Mouse (Mus musculus) liver, adult 2 months (tissue): ENCODE data around the gene Ankrd6. TPM values are rescaled to one million over a fixed set of nuclear protein-coding genes. Genes with fewer than 3 reads are reported as not detected.

ENCODE experiments used
- DNase-seq: peaks from one replicate; pipeline ENCODE4 v3.0.0-alpha.2; 2011; ENCODE audit warnings: low read depth, low spot score; ENCODE audit errors: extremely low read depth
- H3K27ac ChIP-seq: fragments of 200-500 bp; replicated peaks from 2 replicates; pipeline ENCODE4 v1.5.1; 2012; ENCODE audit warnings: low read depth, mild to moderate bottlenecking, control low read depth, inconsistent platforms, low read length; ENCODE audit not compliant: insufficient read depth
- H3K27me3 ChIP-seq: fragments of 200-500 bp; 2 replicates; pipeline ENCODE4 v1.6.1; 2012; ENCODE audit warnings: mild to moderate bottlenecking, moderate library complexity, low read length, inconsistent platforms; ENCODE audit not compliant: control insufficient read depth, insufficient read depth
- H3K36me3 ChIP-seq: fragments of 200-500 bp; 2 replicates; pipeline ENCODE4 v1.6.1; 2012; ENCODE audit warnings: low read length, inconsistent platforms; ENCODE audit not compliant: control insufficient read depth, insufficient read depth
- H3K4me1 ChIP-seq: fragments of 200-500 bp; 2 replicates; pipeline ENCODE4 v1.6.1; 2011; ENCODE audit warnings: low read length; ENCODE audit not compliant: control insufficient read depth, insufficient read depth
- H3K4me3 ChIP-seq: fragments of 200-500 bp; 2 replicates; pipeline ENCODE4 v1.5.1; 2011; ENCODE audit warnings: low read depth, mild to moderate bottlenecking, control low read depth, low read length, moderate library complexity; ENCODE audit not compliant: insufficient read depth
- H3K79me2 ChIP-seq: fragments of 200-500 bp; 2 replicates; pipeline ENCODE4 v1.6.1; 2012; ENCODE audit warnings: inconsistent platforms, mild to moderate bottlenecking, low read length, moderate library complexity; ENCODE audit not compliant: control insufficient read depth, insufficient read depth
- H3K9ac ChIP-seq: fragments of 200-500 bp; 2 replicates; pipeline ENCODE4 v1.6.1; 2012; ENCODE audit warnings: low read depth, mild to moderate bottlenecking, control low read depth, inconsistent platforms, low read length
- CTCF ChIP-seq: fragments of 200-500 bp; IDR thresholded peaks from 2 replicates; pipeline ENCODE4 v1.5.1; 2011; ENCODE audit warnings: low read depth, low read length, control low read depth
- POLR2A ChIP-seq: fragments of 200-500 bp; IDR thresholded peaks from 2 replicates; pipeline ENCODE4 v1.6.1; 2011; ENCODE audit warnings: low read length, control low read depth; ENCODE audit not compliant: insufficient read depth; ENCODE audit errors: extremely low read depth
- WGBS: fragments of 180-500 bp; shearing (Covaris S2); methylation state at CpG from one replicate; pipeline ENCODE4 v1.1.7; 2018; 5-methylcytosine and 5-hydroxymethylcytosine counted together
- polyA plus RNA-seq: library from polyadenylated mRNA; depleted of rRNA; stranded (reverse); fragments of >200 nt; gene quantifications from 2 replicates; pipeline ENCODE4 v1.2.3, GENCODE M21; 2012
- total RNA-seq: library from RNA; depleted of rRNA; stranded (reverse); fragments of >200 nt; gene quantifications from 2 replicates; pipeline ENCODE4 v1.2.3, GENCODE M21; 2014

Gene Ankrd6
- total and polyA plus RNA-seq, 2 experiments, result 0.07 to 0.28 TPM

GRCm38 (mm10) chr4:32855580-32855979, 95.1 kb downstream of the Ankrd6 start:
- Histone ChIP-seq H3K4me3 (no peak overlapping the region), H3K27ac (no peak overlapping the region), H3K9ac (no peak overlapping the region), H3K4me1 (no peaks in the 10 kb centered on the region), H3K79me2 (no peaks in the 10 kb centered on the region), H3K27me3 (no peaks in the 10 kb centered on the region), H3K36me3 (no peaks in the 10 kb centered on the region)
- DNase-seq, result no peak
- no peak for TF ChIP-seq CTCF
- TF ChIP-seq POLR2A, result no peak
- WGBS, result 90% methylated on average over 9 of the region's 9 CpGs

- Histone ChIP-seq H3K36me3 (no peaks in the 10 kb centered on the region), H3K27me3 (no peaks in the 10 kb centered on the region), H3K4me1 (no peaks in the 10 kb centered on the region), H3K79me2 (no peaks in the 10 kb centered on the region), H3K4me3 (no peak overlapping the region), H3K9ac (no peak overlapping the region), H3K27ac (no peak overlapping the region)
- no peak for TF ChIP-seq CTCF
- no peak for TF ChIP-seq POLR2A
- WGBS, result 94% methylated on average over 4 of the region's 4 CpGs
- no peak for DNase-seq
These were observed 95.7 kb downstream of the Ankrd6 start for GRCm38 (mm10) chr4:32854956-32855355.

GRCm38 (mm10) chr4:32853609-32854188, 96.9 kb downstream of the Ankrd6 start:
- no peak overlapping the region for H3K9ac ChIP-seq
- H3K79me2 ChIP-seq, result no peaks in the 10 kb centered on the region
- H3K4me3 ChIP-seq, result no peak overlapping the region
- H3K4me1 ChIP-seq, result no peaks in the 10 kb centered on the region
- TF ChIP-seq POLR2A (no peak), CTCF (no peak)
- no peaks in the 10 kb centered on the region for H3K36me3 ChIP-seq
- no peak overlapping the region for H3K27ac ChIP-seq
- 86% methylated on average over 5 of the region's 5 CpGs for whole genome bisulfite sequencing
- H3K27me3 ChIP-seq, result no peaks in the 10 kb centered on the region
- DNase-seq, result no peak

GRCm38 (mm10) chr4:32852819-32853218, 97.8 kb downstream of the Ankrd6 start:
- Histone ChIP-seq H3K9ac (no peak overlapping the region), H3K27me3 (no peaks in the 10 kb centered on the region), H3K27ac (no peak overlapping the region), H3K4me1 (no peaks in the 10 kb centered on the region), H3K36me3 (no peaks in the 10 kb centered on the region), H3K4me3 (no peak overlapping the region), H3K79me2 (no peaks in the 10 kb centered on the region)
- WGBS, result 93% methylated on average over 6 of the region's 6 CpGs
- TF ChIP-seq CTCF, result no peak
- no peak for TF ChIP-seq POLR2A
- DNase-seq, result no peak

GRCm38 (mm10) chr4:32852294-32852693, 98.3 kb downstream of the Ankrd6 start:
- Histone ChIP-seq H3K79me2 (no peaks in the 10 kb centered on the region), H3K36me3 (no peaks in the 10 kb centered on the region), H3K9ac (no peak overlapping the region), H3K27me3 (no peaks in the 10 kb centered on the region), H3K4me3 (no peak overlapping the region), H3K4me1 (no peaks in the 10 kb centered on the region), H3K27ac (no peak overlapping the region)
- TF ChIP-seq POLR2A (no peak), CTCF (no peak)
- WGBS, result 94% methylated on average over 8 of the region's 8 CpGs
- no peak for DNase-seq

GRCm38 (mm10) chr4:32838401-32838800, 112.2 kb downstream of the Ankrd6 start:
- no peak for DNase-seq
- Histone ChIP-seq H3K9ac (no peak overlapping the region), H3K4me1 (no peaks in the 10 kb centered on the region), H3K4me3 (no peak overlapping the region), H3K27me3 (no peaks in the 10 kb centered on the region), H3K79me2 (no peaks in the 10 kb centered on the region), H3K36me3 (no peaks in the 10 kb centered on the region), H3K27ac (no peak overlapping the region)
- 85% methylated on average over 3 of the region's 3 CpGs for WGBS
- TF ChIP-seq POLR2A (no peak), CTCF (no peak)
